Mouse (Mus musculus) left cerebral cortex, adult 11 months (tissue): ENCODE measurements at regions not wholly inside any gene's neighbourhood (a gene's known extent, or its start where the extent isn't known, plus 50 kb on each side); places are given as distances from the start of the nearest gene placed in this dataset.

Source experiments
- DNase-seq: peaks from one replicate; pipeline ENCODE4 v3.0.0; 2022; ENCODE audit warnings: low spot score

DNA sequence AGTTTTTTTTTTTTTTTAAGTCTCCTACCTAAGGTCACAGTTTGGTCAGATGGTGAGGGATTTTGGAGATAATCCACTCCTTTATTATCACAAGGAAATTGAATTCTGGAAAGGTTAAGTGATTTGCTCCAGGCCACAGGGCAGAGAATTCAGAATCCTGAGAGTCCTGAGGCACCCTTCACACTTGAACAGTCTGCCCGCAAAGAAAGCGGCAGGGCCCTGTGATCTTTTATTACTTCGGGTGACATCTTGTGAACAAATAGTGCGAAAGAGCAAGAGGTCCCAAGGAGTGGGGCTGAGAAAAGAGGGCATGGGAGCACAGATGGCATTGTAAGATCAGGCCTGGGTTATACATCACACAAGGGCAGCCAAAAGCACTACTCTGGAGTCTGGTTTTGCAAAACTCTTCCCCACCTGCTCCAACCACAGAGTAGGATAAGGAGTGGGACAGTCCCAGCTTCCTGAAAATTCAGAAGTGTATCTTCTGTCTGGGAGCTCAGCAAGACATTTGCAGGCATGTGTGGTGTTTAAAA, 150.5 kb upstream of the Wdr11 start:
- DNase-seq: no peak

DNA sequence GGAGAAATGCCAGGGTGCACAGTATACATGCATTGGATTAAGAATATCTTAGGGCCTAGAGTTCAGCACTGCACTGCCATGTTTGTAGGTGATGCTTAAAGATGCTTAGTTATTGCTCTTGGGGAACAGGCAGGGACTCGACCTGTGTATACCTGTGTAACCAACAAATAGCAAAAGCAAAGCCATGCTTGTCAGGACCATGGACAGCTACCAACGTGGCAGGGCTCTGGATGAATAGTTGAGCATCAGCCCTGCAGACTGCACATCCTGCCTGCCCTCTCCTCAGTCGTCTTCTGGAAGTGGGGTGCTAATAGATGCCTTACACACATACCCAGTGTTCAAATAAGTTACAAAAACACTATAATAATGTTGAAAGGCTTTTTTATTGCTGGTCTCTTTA, 122.2 kb upstream of the Wdr11 start:
- no peak for DNase-seq

DNA sequence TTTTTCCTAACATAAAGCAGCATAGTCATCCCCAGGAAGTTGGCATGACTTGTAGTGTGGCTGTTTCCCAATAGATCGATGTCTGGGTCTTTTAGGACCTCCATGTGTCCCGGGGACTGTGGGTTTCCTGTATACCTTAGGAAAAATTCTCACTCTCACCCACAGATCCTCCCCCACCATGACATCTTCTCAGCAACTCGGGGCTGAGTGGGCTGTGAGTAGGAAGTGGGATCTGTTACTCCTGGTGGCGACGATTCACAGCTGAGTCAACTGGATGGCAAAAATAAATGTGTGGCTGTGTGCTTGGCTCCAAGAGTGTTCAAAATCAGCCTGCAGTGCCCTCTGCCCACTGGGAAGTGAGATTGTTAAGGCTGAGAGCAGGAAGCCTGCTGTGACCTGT, 107.9 kb upstream of the Wdr11 start:
- peak; percentile 21 for DNase-seq

DNA sequence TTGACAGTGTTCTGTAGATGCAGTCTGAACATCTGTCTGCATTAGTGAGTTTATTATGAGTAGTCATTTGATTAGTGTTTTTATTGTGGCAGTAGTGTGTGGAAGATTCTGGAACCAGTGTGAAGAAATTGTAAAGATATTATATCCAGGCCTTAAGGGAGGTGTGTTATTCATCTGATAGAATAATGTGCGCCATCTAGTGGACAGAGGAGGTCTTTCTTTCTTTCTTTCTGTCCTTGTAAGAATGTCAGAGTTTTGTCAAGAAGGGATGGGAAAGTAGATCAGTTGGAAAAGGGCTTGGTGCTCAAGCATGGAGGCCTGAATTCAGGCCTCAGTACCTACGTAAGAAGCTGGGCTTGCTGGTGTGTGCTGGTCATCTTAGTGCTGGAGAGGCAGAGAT, 84.8 kb upstream of the Wdr11 start:
- DNase-seq: peak; percentile 16

DNA sequence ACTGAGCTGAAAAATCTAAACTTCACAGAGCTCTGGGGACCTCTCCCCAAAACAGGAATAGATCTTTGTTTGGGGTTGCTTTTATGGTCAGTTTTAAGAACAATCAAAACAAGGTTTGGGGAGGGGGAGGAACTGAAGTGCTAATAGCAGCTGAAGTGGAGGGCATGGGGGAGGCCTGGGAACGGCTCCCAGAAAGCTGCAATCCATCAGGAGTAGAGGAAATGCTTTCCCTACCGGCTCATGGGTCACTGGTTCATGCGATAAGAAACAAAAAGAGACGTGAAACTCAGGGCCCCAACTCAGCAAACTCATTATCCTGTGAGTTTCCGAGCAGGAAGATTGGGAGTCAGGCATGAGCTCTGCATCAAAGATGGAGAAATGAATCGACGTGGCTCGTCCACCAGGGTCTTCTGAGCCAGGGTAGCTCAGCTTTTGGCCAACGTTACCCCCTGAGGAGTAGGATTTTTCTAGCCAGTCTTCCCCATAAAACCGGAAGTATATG, 82.0 kb upstream of the Wdr11 start:
- no peak for DNase-seq

DNA sequence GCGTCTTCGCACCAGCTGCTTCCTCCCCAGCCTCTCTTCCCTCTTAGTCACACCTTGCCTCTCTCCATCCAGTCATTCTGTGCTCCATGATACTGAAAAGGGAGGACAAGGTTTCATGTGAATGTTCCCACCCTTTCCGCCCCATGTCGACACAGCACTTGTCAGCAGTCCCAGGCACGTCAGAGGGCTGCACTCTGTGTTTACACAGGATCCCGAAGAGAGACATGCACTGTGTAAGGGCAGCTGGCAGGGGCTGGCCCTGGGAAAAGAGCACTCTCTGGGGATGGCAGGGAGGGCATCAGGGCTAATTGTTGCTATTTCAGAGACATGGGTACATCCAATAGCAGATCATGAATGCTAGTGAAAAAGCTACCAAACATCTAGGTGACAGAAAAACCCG, 77.0 kb upstream of the Wdr11 start:
- no peak for DNase-seq

DNA sequence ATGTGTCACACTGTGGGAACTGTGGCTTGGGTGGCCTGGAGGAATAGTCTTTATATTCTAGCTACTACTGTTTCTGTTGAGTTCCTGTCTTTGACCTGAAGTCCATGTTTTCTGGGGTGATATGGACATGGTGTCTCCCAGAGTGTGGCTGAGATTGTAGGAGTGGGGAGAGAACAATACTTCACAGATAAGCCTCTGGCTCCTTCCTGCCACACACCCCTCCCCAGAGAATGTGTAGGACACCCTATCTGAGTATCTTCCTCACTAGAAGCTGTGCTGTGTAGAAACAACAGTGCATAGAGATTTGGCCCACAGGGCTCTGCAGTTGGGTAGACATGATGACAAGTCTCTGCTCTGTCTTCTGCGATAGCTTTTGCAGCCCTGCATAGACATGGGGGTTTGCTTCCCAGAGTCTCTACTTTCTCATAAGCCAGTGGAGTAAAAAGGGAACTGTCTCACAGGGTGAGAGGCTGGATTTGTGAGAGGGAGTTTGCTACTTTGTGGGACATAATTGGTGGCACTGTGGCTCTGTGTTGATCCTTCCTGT, 67.2 kb upstream of the Wdr11 start:
- no peak for DNase-seq

DNA sequence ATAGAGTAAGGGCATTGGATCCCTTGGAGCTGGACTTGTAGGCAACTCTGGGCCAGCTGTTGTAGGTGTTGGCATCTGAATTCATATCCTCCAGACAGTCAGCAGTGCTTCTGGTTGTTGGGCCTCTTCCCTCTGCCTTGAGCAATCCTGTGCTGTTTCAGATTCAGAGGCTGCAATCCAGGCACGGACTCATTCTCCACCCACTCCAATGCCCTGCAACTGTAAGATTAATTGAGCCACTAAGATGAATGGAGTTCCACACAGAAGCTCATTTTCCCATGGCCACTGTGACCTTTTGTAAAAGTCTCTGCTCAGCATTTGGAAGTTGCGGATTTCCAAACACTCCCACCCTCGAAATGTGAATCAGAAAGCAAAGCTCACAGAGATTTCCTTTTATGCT, 65.7 kb upstream of the Wdr11 start:
- DNase-seq: no peak

DNA sequence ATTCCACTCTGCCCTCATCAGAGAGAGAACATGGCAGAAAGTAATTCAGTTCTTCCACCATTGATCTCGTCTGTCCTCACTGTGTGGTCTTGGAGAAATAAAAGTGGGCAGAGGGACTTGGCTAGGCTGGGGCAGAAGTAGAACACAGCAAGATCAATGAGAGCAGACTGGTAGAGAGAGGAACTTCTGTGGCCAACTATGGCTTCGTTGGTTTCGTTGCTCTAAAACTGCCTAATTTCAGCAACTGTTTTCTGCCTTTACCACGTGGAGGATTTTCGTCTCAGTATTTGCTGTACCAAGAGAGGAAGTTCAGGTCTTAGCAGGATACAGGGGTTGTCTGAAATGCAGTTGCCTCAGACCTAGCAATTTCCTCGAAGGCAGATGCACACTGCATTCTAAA, 63.4 kb upstream of the Wdr11 start:
- no peak for DNase-seq

DNA sequence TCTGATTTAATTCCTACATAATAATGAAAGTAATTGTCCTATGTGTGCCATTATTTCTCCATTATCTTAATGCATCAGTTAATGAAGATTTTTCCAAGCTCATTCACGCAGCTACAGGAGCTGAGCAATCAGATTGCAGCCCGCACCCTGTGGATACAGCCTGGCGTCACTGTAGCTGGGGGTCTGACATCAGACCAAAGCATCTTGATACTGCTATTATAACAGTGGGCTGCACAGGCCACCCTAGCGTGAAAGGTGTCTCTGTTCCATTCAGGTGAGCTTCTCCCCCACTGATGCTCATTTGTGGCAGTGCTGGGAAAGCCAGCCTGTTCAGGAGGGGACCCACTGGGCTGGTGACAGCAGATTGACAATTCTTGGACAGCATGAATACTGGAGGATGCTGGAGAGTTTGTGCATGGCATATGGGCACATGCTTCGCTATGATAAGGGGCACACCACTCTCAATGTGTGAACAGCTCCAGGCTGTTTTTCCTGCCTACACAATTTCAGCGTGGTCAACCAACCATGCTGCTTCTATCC, 58.2 kb upstream of the Wdr11 start:
- DNase-seq: no peak
